In genomic region chr11:72576111-72576465, GRCm38 (mm10) we compare ENCODE assay signal across 9 mouse cellular contexts. TPM values are rescaled to one million over a fixed set of nuclear protein-coding genes. Genes with fewer than 3 reads are reported as not detected.
DNase-seq lines count a peak whose midpoint lies in the region; ATAC-seq lines count a peak whose summit lies in the region.
"Had no signal": no experiment of that assay in that cellular context is flagged by ENCODE, and none has a peak within 500 bp of the region (broad histone marks: within the 10 kb centered on the region; RNA-seq: fewer than 3 reads in every experiment).

No protein-coding gene starts in this region.

- H3K9ac ChIP-seq in limb, embryonic 12.5 days (replicated peaks), result no peak overlapping the region
- H3K9ac ChIP-seq in stomach, embryonic 16.5 days (ENCODE audit: low read length), result peak overlapping the region; percentile 58; the same call in 1 of the 2 replicates

- H3K27ac ChIP-seq in limb, embryonic 12.5 days, result no peak overlapping the region
- no peak overlapping the region for H3K27ac ChIP-seq in stomach, embryonic 16.5 days (ENCODE audit: low read length)

- H3K36me3 ChIP-seq in erythroblast, embryonic 14.5 days (ENCODE audit: control insufficient read depth), result no peaks in the 10 kb centered on the region
- no peaks in the 10 kb centered on the region for H3K36me3 ChIP-seq in megakaryocyte, embryonic 14.5 days (replicated peaks; ENCODE audit: low read length)
- no peaks in the 10 kb centered on the region for H3K36me3 ChIP-seq in limb, embryonic 12.5 days
- H3K36me3 ChIP-seq in stomach, embryonic 16.5 days (ENCODE audit: control insufficient read depth, insufficient read depth, low read length), result no peaks in the 10 kb centered on the region

- H3K27me3 ChIP-seq in erythroblast, embryonic 14.5 days (ENCODE audit: control insufficient read depth), result peaks cover 26% of the 10 kb centered on the region
- H3K27me3 ChIP-seq in megakaryocyte, embryonic 14.5 days (replicated peaks), result peaks cover 10% of the 10 kb centered on the region
- H3K27me3 ChIP-seq in limb, embryonic 12.5 days, result peaks cover 23% of the 10 kb centered on the region
- no peaks in the 10 kb centered on the region for H3K27me3 ChIP-seq in stomach, embryonic 16.5 days (ENCODE audit: control insufficient read depth, insufficient read depth, low read length)

- H3K4me3 ChIP-seq in erythroblast, embryonic 14.5 days (replicated peaks), result peak overlapping the region; percentile 36
- peak overlapping the region; percentile 69 for H3K4me3 ChIP-seq in megakaryocyte, embryonic 14.5 days (replicated peaks)
- peak overlapping the region; percentile 27 for H3K4me3 ChIP-seq in limb, embryonic 12.5 days (replicated peaks)
- peak overlapping the region; percentile 36 for H3K4me3 ChIP-seq in stomach, embryonic 16.5 days (replicated peaks; ENCODE audit: low read length)

- WGBS in limb, embryonic 12.5 days, result 15% methylated on average over 7 of the region's 7 CpGs
- WGBS in stomach, embryonic 16.5 days, result 18% methylated on average over 7 of the region's 7 CpGs

- no peak for ATAC-seq in erythroblast, adult 5-6 weeks (replicated peaks; ENCODE audit: low FRiP score, poor library complexity, severe bottlenecking)
- no peak for ATAC-seq in megakaryocyte, adult 5-6 weeks (ENCODE audit: poor library complexity, severe bottlenecking)
- no peak for ATAC-seq in limb, embryonic 12.5 days (ENCODE audit: insufficient number of reproducible peaks, insufficient read depth, low FRiP score, low TSS enrichment, low read depth)
- ATAC-seq in stomach, embryonic 16.5 days (ENCODE audit: insufficient read depth, low FRiP score), result no peak

- H3K4me2 ChIP-seq in limb, embryonic 12.5 days, result peak overlapping the region; percentile 51
- peak overlapping the region; percentile 55 for H3K4me2 ChIP-seq in stomach, embryonic 16.5 days (ENCODE audit: low read depth, low read length)

- no peak for DNase-seq in frontal cortex, postnatal 36 days (ENCODE audit: low spot score in 2 of 2)
- no peak for DNase-seq in embryo, embryonic 10 days (ENCODE audit: low spot score)

- peaks cover 17% of the 10 kb centered on the region for H3K4me1 ChIP-seq in erythroblast, embryonic 14.5 days (ENCODE audit: control insufficient read depth)
- H3K4me1 ChIP-seq in megakaryocyte, embryonic 14.5 days, result peaks cover 19% of the 10 kb centered on the region
- H3K4me1 ChIP-seq in limb, embryonic 12.5 days (replicated peaks), result peaks cover 5% of the 10 kb centered on the region
- no peaks in the 10 kb centered on the region for H3K4me1 ChIP-seq in stomach, embryonic 16.5 days (ENCODE audit: control insufficient read depth, insufficient read depth, low read length)

- H3K9me3 ChIP-seq in erythroblast, embryonic 14.5 days (ENCODE audit: control insufficient read depth, low read length), result no peaks in the 10 kb centered on the region
- H3K9me3 ChIP-seq in megakaryocyte, embryonic 14.5 days, result no peaks in the 10 kb centered on the region
- H3K9me3 ChIP-seq in limb, embryonic 12.5 days, result no peaks in the 10 kb centered on the region
- no peaks in the 10 kb centered on the region for H3K9me3 ChIP-seq in stomach, embryonic 16.5 days (replicated peaks; ENCODE audit: control insufficient read depth, low read length)

RNA-seq across cellular contexts. Expression of gene Spns3, which starts 25.8 kb away (rescaled TPM):
- polyA plus RNA-seq in erythroblast, embryonic 14.5 days (2012), result 0.07 and 0.14 TPM in 2 replicates
- 0.58 and 4.2 TPM in 2 replicates for total RNA-seq in erythroblast, adult 5-6 weeks (2015; ENCODE audit: low replicate concordance)
- 1.5 and 5.1 TPM in 2 replicates for total RNA-seq in erythroblast, adult 5-6 weeks (2017; ENCODE audit: low replicate concordance)
- 18.9 and 31.7 TPM in 2 replicates for polyA plus RNA-seq in megakaryocyte, embryonic 14.5 days (2012; ENCODE audit: insufficient read depth, low replicate concordance)
- total RNA-seq in megakaryocyte, adult 5-6 weeks (2015), result 4.7 and 5.4 TPM in 2 replicates
- total RNA-seq in megakaryocyte, adult 5-6 weeks (2017), result 4.3 and 6.4 TPM in 2 replicates
- not detected in 2 replicates for polyA plus RNA-seq in limb, embryonic 12.5 days (2016; fragmentation: Nextera tagmentation; extraction: Ambion mirVana)
- 1.3 and 1.6 TPM in 2 replicates for polyA plus RNA-seq in stomach, embryonic 16.5 days (2015; fragmentation: Nextera tagmentation; extraction: Ambion mirVana)
- polyA plus RNA-seq: C2C12 had no signal

RNA-seq across cellular contexts. Expression of gene Ube2g1, which starts 31.0 kb away (rescaled TPM):
- polyA plus RNA-seq in erythroblast, embryonic 14.5 days (2012), result 1.4 and 1.5 TPM in 2 replicates
- total RNA-seq in erythroblast, adult 5-6 weeks (2015; ENCODE audit: low replicate concordance), result 10.0 and 16.3 TPM in 2 replicates
- total RNA-seq in erythroblast, adult 5-6 weeks (2017; ENCODE audit: low replicate concordance), result 9.4 and 9.8 TPM in 2 replicates
- polyA plus RNA-seq in megakaryocyte, embryonic 14.5 days (2012; ENCODE audit: insufficient read depth, low replicate concordance), result 13.4 and 25.9 TPM in 2 replicates
- total RNA-seq in megakaryocyte, adult 5-6 weeks (2015), result 36.3 and 41.5 TPM in 2 replicates
- 22.4 and 28.0 TPM in 2 replicates for total RNA-seq in megakaryocyte, adult 5-6 weeks (2017)
- polyA plus RNA-seq in limb, embryonic 12.5 days (2016; fragmentation: Nextera tagmentation; extraction: Ambion mirVana), result 83.3 and 92.9 TPM in 2 replicates
- polyA plus RNA-seq in stomach, embryonic 16.5 days (2015; fragmentation: Nextera tagmentation; extraction: Ambion mirVana), result 57.5 and 62.7 TPM in 2 replicates
